Mouse (Mus musculus): ENCODE measurements at regions not wholly inside any gene's neighbourhood (a gene's known extent, or its start where the extent isn't known, plus 50 kb on each side); places are given as distances from the start of the nearest gene placed in this dataset.

GRCm38 (mm10) chr13:33562928-33563327, 78.3 kb downstream of the Serpinb9g start:
- TF ChIP-seq CTCF (IDR thresholded peaks at IDR 0.05; ENCODE audit: low read depth, low read length) (no peak), POLR2A (IDR thresholded peaks at IDR 0.05; ENCODE audit: extremely low read depth, insufficient read depth, low read length) (no peak)

Data from liver, adult 2 months (tissue).